Mouse (Mus musculus) embryo, embryonic 10.5 days (tissue): Measurements from ENCODE around the gene Nup62cl.

Experiments used
- DNase-seq: peaks from one replicate; pipeline ENCODE4 v3.0.0-alpha.2; 2015; ENCODE audit warnings: low spot score

Nup62cl gene

GRCm38 (mm10) chrX:140062135-140062975 is at the start of gene Nup62cl, which contains the start of gene Pih1h3b:
Nup62cl (minus strand) TSS chrX:140062712.
Pih1h3b (plus strand) TSS chrX:140062879.
- peak; percentile 64 for DNase-seq

GRCm38 (mm10) chrX:140094066-140094465 is 31.6 kb upstream of the Nup62cl start:
- no peak for DNase-seq

DNA sequence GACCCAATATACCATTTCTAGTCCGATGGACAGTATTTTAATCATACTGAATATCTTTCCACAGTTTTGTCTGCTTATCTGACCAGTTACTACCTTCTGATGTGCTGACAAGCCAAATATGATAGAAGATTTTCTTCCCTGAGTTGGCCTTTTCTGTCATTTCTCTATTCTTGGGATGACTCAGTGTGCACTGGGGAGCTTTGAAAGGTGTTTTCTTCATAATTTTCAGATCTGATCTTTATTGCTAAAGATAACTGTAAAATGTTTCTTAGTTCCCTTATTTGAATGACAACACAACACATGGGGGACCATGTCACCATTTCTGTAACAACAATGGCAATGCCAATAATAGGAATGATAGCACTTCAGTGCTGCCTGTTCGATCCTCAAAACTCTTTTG is 20.0 kb upstream of the Nup62cl start:
- no peak for DNase-seq

DNA sequence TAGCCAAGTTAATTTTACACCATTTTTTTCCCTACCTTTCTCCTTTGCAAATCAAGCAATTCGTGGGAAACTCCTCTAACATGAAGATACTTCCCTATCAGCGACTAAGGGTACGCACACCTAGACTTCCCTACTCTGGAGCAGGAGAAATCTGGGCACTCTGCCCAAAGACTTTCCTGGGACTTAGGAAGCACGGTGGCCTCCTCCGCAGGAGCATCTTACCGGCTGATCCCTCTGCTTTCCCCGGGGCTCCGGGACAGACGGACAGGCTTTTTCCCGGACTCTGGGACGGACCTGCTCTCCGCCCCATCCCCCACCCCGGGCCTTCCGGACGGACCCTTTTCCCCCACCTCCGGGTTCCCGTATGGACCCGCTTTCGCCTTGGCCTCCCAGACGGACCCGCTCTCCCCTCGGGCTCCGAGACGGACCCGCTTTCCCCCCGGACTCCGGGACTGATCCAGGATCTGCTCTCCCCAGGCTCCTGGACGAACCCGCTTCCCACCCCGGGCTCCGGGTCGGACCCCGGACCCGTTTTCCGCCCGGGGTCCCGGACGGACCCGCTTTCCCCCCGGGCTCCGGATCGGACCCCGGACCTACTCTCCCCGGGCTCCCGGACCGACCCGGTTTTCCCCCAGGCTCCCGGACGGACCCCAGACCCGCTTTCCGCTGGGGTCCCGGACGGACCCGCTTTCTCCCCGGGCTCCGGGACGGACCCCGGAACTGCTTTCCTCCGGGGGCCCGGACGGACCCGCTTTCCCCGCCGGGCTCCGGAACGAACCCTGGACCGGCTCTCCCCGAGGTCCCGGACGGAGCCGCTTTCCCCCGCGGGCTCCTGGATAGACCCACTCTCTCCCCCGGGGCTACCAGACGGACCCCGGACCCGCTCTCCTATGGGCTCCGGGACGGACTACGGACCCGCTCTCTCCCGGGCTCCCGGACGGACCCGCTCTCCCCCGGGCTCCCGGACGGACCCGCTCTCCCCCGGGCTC is 1.3 kb downstream of the Nup62cl start:
- DNase-seq = peak; percentile 18

DNA sequence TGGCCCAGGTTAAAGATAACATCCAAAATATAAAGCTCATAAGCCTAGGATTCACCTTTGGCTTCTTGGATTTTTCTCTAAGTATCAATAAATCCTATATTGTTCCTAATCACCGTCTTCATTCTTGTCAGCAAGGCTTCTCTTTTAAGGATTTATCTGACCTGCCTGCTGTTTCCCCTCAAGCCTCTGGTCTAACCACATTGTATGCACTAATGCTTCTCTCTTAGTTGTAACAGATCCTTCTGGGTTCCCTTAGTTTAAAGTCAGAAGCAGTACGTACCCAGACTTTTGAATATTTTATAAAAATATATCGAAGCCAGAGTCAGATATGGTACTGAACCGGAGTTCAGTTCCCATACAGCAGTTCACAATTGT is 63.8 kb downstream of the Nup62cl start:
- no peak for DNase-seq

DNA sequence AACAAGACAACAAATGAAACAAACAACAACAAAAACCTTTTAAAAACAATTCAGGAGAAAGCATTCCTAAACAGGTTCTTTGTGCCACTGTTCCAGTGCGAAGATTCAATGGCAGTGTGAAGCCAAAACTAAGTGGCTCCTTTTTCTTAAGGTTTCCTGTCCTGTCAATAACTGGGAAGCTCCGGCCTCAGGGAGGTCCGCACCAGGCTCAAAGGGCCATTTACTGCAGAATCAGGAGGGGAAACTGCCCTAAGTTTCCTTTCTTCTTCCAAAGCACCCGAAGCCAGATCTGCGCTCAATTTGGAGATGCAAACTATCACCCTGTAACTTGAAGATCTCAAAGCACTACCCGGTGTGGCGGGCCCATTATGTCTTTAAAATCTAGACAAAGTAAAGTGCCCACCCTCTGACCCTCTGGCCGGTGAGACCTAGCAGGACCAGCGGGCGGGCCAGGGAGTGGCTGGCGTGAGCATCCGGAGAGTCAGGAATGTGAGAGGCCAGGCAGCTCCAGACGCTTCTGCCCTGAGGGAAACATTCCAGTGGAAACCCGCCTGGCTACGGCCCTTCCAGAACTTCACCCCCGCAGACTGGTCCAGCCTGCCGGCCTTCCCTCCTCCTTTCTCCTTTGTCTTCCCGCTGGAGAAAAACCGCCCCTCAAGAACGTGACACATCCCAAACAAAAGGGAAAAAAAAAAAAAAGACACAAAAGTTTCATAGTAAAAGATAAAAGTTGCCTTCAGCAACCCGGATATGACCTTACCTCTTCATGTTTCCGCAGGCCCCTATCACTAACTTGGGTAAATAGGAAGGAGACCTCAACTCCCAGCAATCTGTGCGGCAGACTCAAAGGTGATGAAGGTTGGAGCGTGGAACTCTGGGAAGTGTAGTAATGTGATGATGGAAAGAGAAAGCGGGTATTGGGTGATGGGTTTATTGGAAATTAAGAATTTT is 64.5 kb downstream of the Nup62cl start, which contains the start of gene Rbm41:
Rbm41 (minus strand) TSS at position 856 of the 951 bp plus-strand sequence.
- peak; percentile 77 for DNase-seq

GRCm38 (mm10) chrX:139982115-139982514 is 80.4 kb downstream of the Nup62cl start:
- no peak for DNase-seq
